Mouse (Mus musculus) heart, postnatal 0 days (tissue): Measurements from ENCODE around the gene Ccdc134.

Experiments
- CTCF ChIP-seq: IDR thresholded peaks from 2 replicates; pipeline ENCODE4 v1.5.1; 2016; ENCODE audit warnings: antibody characterized with exemption, control low read depth, low read depth
- EP300 ChIP-seq: IDR thresholded peaks from 2 replicates; pipeline ENCODE4 v1.6.1; 2016; ENCODE audit warnings: antibody characterized with exemption, low read depth

DNA sequence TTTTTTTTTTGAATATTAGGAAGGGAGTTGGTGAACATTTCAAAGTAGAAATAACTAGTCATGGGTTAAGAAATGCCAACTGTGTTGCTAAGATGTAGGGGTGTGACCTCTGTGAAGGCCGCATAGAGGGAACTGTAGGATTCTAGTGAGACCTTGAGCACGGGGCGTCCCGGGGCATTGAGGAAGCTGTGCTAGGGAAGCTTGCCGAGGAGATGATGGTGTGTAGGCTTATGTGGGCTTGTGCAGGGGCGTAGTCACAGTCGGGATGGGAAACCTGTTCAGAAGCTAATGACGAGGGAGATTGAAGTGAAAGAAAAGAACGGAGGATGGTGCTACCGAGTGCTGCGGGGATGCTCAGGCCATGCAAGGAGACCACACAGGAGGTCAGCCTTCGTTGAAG is 24.3 kb downstream of the Ccdc134 start:
- TF ChIP-seq CTCF (no peak), EP300 (no peak)
